Mouse (Mus musculus): ENCODE measurements around the gene Tenm3. TPM values are rescaled to one million over a fixed set of nuclear protein-coding genes. Genes with fewer than 3 reads are reported as not detected.

Tenm3 gene
- polyA plus RNA-seq, 1 experiment: 19.1 TPM

DNA sequence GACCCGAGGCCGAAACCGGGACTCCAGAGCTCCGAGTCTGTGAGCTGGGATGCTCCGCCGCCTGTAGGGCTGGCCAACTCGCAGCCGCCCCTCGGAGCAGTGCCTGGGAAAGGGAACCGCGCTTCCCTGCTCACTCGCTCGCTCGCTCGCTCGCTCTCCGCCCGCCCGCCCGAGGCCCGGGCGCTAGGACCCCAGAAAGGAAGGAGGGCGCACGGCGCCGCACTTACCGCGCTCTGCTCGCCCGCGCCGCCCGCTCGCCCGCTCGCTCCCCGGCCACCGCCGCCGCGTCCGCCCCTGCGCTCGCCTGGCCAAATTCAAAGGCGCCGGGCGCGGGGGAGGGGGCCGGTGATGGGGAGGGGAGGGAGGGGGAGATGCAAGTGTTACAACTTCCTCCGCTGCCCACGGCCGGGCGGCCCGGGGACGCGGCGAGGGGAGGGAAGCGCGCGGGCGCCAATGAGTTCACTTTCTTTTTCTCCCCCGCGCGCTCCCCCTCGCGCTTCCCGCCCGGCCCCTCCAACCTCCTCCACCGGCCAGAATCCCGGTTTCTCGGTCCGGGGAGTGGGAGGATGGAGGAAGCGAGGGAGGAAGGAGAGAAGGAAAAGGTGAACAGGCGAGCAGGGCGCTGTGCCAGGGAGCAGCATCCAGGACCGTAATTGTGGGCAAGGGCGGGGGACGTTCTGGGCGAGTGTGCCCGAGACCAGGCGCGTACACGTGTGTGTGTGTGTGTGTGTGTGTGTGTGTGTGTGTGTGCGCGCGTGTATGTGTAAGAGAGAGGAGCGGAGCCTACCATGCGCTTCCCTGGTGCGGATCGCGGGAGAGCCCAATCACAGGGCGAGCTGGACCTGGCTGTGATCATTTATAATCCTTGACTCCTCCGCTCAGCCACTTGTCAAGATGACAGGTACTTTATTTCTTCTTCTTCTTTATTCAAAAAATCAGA lies 490 bp downstream of the Tenm3 start:
- H3K27ac ChIP-seq (ENCODE audit: insufficient read depth, low read length): peak overlapping the region; percentile 43; the same call in 1 of the 2 replicates
- no peaks in the 10 kb centered on the region for H3K4me1 ChIP-seq (ENCODE audit: control insufficient read depth, insufficient read depth, low read length)
- no peak for TF ChIP-seq POLR2A (IDR thresholded peaks at IDR 0.05; ENCODE audit: extremely low read depth, insufficient read depth, low read length)
- no peak for TF ChIP-seq CTCF (IDR thresholded peaks at IDR 0.05; ENCODE audit: extremely low read depth, insufficient read depth, low read length)
- peak overlapping the region; percentile 97 for H3K4me3 ChIP-seq (ENCODE audit: insufficient read depth, low read length)

DNA sequence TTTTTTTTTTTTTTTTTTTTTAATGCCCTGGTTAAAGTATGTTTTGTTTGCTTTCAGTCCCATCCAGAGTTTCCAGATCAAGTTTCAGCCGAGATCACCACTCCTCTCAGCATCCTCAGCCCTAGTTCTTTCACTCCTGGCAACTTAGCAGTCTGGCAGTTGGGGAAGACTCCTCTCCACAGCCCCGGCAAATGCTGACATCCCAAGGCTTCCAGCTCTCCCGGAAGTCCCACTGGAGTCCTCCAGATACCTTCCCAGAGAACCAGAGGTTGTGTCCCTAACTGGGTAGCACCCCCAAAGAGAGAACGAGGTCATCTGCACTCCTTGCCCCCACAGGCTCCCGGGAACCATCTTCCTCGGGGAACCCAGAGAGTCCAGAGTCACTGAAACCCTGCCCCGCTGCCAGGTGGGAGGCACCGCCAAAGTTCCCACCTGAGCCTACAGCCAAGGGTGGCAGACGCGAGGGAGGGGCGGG lies 1.2 kb downstream of the Tenm3 start:
- Histone ChIP-seq H3K27ac (ENCODE audit: insufficient read depth, low read length) (peak overlapping the region; percentile 43; the same call in 1 of the 2 replicates), H3K4me1 (ENCODE audit: control insufficient read depth, insufficient read depth, low read length) (no peaks in the 10 kb centered on the region), H3K4me3 (ENCODE audit: insufficient read depth, low read length) (peak overlapping the region; percentile 97)
- TF ChIP-seq CTCF (IDR thresholded peaks at IDR 0.05; ENCODE audit: extremely low read depth, insufficient read depth, low read length) (no peak), POLR2A (IDR thresholded peaks at IDR 0.05; ENCODE audit: extremely low read depth, insufficient read depth, low read length) (no peak)

DNA sequence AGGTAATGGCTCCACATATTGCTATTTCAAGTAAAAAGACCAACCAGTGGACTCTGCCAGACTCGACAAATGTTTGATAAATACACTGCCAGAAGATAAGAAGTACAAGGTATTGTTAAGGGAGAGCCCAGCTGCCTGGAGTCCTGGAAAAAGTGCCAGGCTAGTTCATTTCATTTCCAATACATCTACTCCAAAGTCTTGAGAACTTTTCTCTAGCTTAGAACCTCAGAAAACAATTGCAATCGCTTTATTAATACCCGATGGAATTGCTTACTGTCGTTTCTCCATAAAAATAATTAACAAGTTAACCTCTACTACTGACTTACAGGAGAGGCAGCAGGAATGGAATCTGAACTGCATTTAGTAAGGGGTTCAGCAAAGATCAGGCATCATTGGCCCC lies 1.7 kb downstream of the Tenm3 start:
- no peak overlapping the region for H3K27ac ChIP-seq (ENCODE audit: insufficient read depth, low read length)
- TF ChIP-seq POLR2A (IDR thresholded peaks at IDR 0.05; ENCODE audit: extremely low read depth, insufficient read depth, low read length): no peak
- TF ChIP-seq CTCF (IDR thresholded peaks at IDR 0.05; ENCODE audit: extremely low read depth, insufficient read depth, low read length): no peak
- H3K4me3 ChIP-seq (ENCODE audit: insufficient read depth, low read length): peak overlapping the region; percentile 97; the same call in 1 of the 2 replicates
- H3K4me1 ChIP-seq (ENCODE audit: control insufficient read depth, insufficient read depth, low read length): no peaks in the 10 kb centered on the region

DNA sequence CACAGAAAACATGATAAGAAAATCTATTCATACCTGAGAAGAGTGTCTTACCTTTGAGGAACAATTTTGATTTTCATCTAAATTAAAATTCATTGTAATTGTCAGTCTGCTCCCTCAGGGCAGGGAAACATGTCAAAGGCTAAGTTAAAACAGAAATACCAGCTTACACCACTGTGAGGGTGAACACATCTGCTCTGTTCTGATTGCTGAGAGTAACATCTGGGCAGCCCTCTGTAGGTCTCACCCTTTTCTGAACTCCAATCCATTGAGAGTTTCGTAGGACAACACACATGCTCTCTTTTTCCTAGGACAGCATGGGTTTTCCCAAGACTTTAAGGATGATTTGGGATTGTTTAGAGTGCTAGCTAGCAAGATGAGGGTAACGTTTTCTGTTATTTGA lies 8.0 kb downstream of the Tenm3 start:
- H3K27ac ChIP-seq (ENCODE audit: insufficient read depth, low read length): no peak overlapping the region
- no peak overlapping the region for H3K4me3 ChIP-seq (ENCODE audit: insufficient read depth, low read length)
- TF ChIP-seq POLR2A (IDR thresholded peaks at IDR 0.05; ENCODE audit: extremely low read depth, insufficient read depth, low read length) (no peak), CTCF (IDR thresholded peaks at IDR 0.05; ENCODE audit: extremely low read depth, insufficient read depth, low read length) (no peak)
- H3K4me1 ChIP-seq (ENCODE audit: control insufficient read depth, insufficient read depth, low read length): no peaks in the 10 kb centered on the region

DNA sequence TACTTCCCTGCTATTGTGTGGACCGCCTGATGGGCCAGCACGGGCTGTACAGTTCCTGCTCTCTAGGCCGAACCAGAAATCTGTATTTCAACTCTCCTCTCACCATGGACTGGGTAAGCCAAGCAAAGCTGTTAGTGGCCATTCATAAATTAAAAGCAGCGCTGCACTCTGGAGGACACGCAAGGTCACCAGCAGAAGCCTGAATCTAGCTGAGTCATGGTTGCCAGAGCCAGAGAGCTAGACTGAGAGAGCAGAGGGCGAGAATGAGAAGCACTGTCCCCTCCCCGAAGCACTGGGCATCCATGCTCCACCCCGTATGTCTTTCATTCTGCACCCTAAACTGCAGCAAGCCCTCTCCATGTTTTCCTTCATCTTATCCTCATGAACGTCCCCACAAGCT lies 16.3 kb downstream of the Tenm3 start:
- Histone ChIP-seq H3K4me3 (ENCODE audit: insufficient read depth, low read length) (no peak overlapping the region), H3K4me1 (ENCODE audit: control insufficient read depth, insufficient read depth, low read length) (no peaks in the 10 kb centered on the region), H3K27ac (ENCODE audit: insufficient read depth, low read length) (no peak overlapping the region)
- no peak for TF ChIP-seq POLR2A (IDR thresholded peaks at IDR 0.05; ENCODE audit: extremely low read depth, insufficient read depth, low read length)
- no peak for TF ChIP-seq CTCF (IDR thresholded peaks at IDR 0.05; ENCODE audit: extremely low read depth, insufficient read depth, low read length)

DNA sequence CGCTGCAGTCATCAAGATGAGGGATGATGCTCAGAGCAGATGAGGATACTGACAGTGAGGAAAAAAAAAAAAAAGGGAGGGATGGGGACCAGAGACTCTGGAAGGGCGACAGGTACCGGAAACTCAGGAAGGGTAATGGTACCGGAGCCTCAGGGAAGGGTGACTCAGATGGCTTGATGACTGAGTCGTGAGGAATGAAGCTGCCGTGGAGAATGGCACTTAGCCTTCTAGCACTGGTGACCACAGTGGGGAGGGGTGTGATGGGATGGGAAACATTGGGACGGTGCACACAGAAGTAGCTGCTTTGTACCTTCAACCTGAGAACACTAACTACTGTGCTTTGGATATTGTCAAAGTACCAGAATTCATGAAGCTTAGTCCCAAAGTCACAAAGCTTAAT lies 18.1 kb downstream of the Tenm3 start:
- TF ChIP-seq CTCF (IDR thresholded peaks at IDR 0.05; ENCODE audit: extremely low read depth, insufficient read depth, low read length): no peak
- no peak for TF ChIP-seq POLR2A (IDR thresholded peaks at IDR 0.05; ENCODE audit: extremely low read depth, insufficient read depth, low read length)
- Histone ChIP-seq H3K27ac (ENCODE audit: insufficient read depth, low read length) (no peak overlapping the region), H3K4me1 (ENCODE audit: control insufficient read depth, insufficient read depth, low read length) (no peaks in the 10 kb centered on the region), H3K4me3 (ENCODE audit: insufficient read depth, low read length) (no peak overlapping the region)

DNA sequence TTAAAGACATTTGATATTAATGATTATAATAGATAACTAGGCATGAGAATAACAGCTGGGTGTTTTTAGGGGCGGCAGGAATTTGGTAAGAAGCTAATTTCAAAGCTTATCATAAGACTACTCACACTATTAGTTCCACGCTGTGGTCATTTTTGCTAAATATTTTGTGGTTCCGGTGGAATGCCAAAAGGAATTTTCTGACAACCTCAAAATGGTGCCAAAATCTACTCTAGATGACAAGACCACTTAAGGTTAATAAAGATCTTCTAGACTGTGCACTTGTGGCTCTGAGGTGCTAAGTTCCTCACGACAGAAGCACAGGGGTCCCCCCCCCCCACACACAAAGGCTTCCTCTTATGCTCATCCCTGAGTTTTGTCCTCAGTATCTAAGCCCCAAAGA lies 21.5 kb downstream of the Tenm3 start:
- Histone ChIP-seq H3K27ac (ENCODE audit: insufficient read depth, low read length) (no peak overlapping the region), H3K4me1 (ENCODE audit: control insufficient read depth, insufficient read depth, low read length) (no peaks in the 10 kb centered on the region), H3K4me3 (ENCODE audit: insufficient read depth, low read length) (no peak overlapping the region)
- TF ChIP-seq CTCF (IDR thresholded peaks at IDR 0.05; ENCODE audit: extremely low read depth, insufficient read depth, low read length) (no peak), POLR2A (IDR thresholded peaks at IDR 0.05; ENCODE audit: extremely low read depth, insufficient read depth, low read length) (no peak)

DNA sequence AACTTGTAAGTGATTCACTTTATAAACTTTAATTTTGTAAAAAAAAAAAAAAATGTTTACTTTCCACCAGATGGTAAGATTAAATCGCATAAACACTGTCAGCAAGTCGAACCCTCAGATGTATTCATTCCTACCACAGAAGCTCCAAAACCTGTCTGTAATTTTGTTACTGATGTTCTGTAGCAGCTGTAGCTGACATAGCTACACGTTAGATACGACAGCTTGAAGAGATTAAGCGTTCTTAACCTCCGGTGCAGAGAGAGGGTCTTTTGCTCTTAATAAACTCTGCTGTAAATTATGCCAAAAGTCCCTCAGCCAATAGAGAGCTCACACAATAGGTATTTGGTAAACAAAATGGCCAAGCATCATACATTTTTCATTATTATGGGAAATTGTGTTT lies 23.8 kb downstream of the Tenm3 start:
- H3K27ac ChIP-seq (ENCODE audit: insufficient read depth, low read length): no peak overlapping the region
- no peaks in the 10 kb centered on the region for H3K4me1 ChIP-seq (ENCODE audit: control insufficient read depth, insufficient read depth, low read length)
- no peak for TF ChIP-seq POLR2A (IDR thresholded peaks at IDR 0.05; ENCODE audit: extremely low read depth, insufficient read depth, low read length)
- TF ChIP-seq CTCF (IDR thresholded peaks at IDR 0.05; ENCODE audit: extremely low read depth, insufficient read depth, low read length): no peak
- H3K4me3 ChIP-seq (ENCODE audit: insufficient read depth, low read length): no peak overlapping the region

DNA sequence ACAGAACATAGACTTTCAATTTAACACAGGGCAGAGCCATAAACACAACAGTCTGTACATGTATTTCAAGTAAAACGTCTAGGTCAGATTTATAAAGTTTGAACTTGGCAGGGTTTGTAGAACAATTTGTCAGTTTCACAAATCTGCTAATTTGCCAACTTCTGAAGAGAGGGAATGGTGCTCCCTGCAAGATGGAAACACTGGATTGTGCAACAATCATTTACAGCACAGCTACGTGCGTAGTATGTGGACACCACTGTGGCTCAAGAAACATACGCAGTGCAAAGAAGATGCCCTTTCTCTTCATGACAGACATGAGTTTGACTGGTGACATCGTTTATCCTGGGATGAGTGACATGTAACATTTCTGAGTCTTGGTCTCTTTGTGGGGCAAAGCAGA lies 24.4 kb downstream of the Tenm3 start:
- Histone ChIP-seq H3K27ac (ENCODE audit: insufficient read depth, low read length) (no peak overlapping the region), H3K4me3 (ENCODE audit: insufficient read depth, low read length) (no peak overlapping the region), H3K4me1 (ENCODE audit: control insufficient read depth, insufficient read depth, low read length) (no peaks in the 10 kb centered on the region)
- TF ChIP-seq CTCF (IDR thresholded peaks at IDR 0.05; ENCODE audit: extremely low read depth, insufficient read depth, low read length) (no peak), POLR2A (IDR thresholded peaks at IDR 0.05; ENCODE audit: extremely low read depth, insufficient read depth, low read length) (no peak)

DNA sequence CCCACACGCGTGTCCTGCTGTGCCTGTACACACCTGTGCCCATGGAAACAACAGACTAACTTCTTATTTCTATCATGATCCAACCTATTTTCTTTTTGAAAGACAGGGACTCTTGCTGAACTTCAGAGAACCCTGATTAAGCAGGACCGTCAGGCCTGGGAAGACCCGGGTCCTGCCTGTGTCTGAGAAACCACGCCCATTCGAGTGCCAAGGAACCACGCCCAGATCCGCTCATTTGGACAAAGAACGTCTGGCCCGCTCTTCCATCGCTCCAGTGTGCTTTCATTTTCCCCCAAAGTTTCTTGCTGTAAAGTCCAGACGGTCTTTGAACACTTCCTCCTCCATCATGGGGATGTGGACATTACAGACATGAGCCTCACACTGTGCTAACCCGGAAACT lies 26.8 kb downstream of the Tenm3 start:
- TF ChIP-seq CTCF (IDR thresholded peaks at IDR 0.05; ENCODE audit: extremely low read depth, insufficient read depth, low read length) (no peak), POLR2A (IDR thresholded peaks at IDR 0.05; ENCODE audit: extremely low read depth, insufficient read depth, low read length) (no peak)
- H3K4me3 ChIP-seq (ENCODE audit: insufficient read depth, low read length): no peak overlapping the region

More for the DNA sequence above, 26.8 kb downstream of the Tenm3 start:
- no peaks in the 10 kb centered on the region for H3K4me1 ChIP-seq (ENCODE audit: control insufficient read depth, insufficient read depth, low read length)
- no peak overlapping the region for H3K27ac ChIP-seq (ENCODE audit: insufficient read depth, low read length)
